Mouse (Mus musculus) forebrain, embryonic 12.5 days (tissue): Measurements from ENCODE around the gene Tktl2. TPM values are rescaled to one million over a fixed set of nuclear protein-coding genes. Genes with fewer than 3 reads are reported as not detected.

Source experiments
- ATAC-seq: fragments of 200-750 bp; cut with Nextera tagmentation; 2 replicates; pipeline ENCODE4 v1.8.0; 2017; ENCODE audit warnings: moderate TSS enrichment; ENCODE audit not compliant: low FRiP score
- H3K27ac ChIP-seq: fragments of 300-500 bp; sonication (generic); 2 replicates; pipeline ENCODE4 v1.5.1; 2016; ENCODE audit warnings: mild to moderate bottlenecking
- H3K27me3 ChIP-seq: fragments of 300-500 bp; sonication (generic); 2 replicates; pipeline ENCODE4 v1.6.1; 2016; ENCODE audit warnings: mild to moderate bottlenecking
- H3K36me3 ChIP-seq: fragments of 300-500 bp; sonication (generic); replicated peaks from 2 replicates; pipeline ENCODE4 v1.6.1; 2016; ENCODE audit warnings: mild to moderate bottlenecking
- H3K4me1 ChIP-seq: fragments of 300-500 bp; sonication (generic); 2 replicates; pipeline ENCODE4 v1.6.1; 2016
- H3K4me2 ChIP-seq: fragments of 300-500 bp; sonication (generic); 2 replicates; pipeline ENCODE4 v1.6.1; 2016; ENCODE audit warnings: mild to moderate bottlenecking, moderate library complexity
- H3K4me3 ChIP-seq: fragments of 300-500 bp; sonication (generic); replicated peaks from 2 replicates; pipeline ENCODE4 v1.5.1; 2016; ENCODE audit warnings: mild to moderate bottlenecking
- H3K9ac ChIP-seq: fragments of 300-500 bp; sonication (generic); 2 replicates; pipeline ENCODE4 v1.6.1; 2016; ENCODE audit warnings: mild to moderate bottlenecking
- H3K9me3 ChIP-seq: fragments of 300-500 bp; sonication (generic); 2 replicates; pipeline ENCODE4 v1.6.1; 2016
- WGBS: fragments of 180-500 bp; shearing (Covaris S2); methylation state at CpG from one replicate; pipeline ENCODE4 v1.1.7; 2016; 5-methylcytosine and 5-hydroxymethylcytosine counted together
- polyA plus RNA-seq: library from polyadenylated mRNA; unstranded; fragments of >200 nt; fragmentation: Nextera tagmentation; extraction: Ambion mirVana; gene quantifications from 2 replicates; pipeline ENCODE4 v1.2.1, GENCODE M21; 2016

The Tktl2 gene
- not detected in 2 replicates for polyA plus RNA-seq

DNA sequence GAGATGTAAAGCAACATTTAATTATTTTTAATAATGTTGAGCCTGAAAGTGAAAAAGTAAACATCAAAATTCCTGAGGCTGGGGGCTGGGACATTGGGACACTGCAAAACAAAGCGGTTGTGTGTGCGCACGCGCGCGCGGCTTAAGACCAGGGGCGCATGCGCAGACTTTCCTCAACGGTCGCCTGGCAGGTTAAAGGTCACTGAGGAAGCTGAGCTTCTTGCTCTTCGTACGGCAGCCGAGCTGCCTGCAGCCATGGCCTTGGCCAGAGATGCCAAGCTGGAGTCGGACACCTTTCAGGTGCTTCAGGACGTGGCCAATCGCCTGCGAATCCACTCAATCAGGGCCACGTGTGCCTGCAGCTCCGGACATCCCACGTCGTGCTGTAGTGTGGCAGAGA is at the start of gene Tktl2:
Gene Tktl2 (plus strand): TSS at position 220 of the 400 bp plus-strand sequence.
- Histone ChIP-seq H3K4me3 (no peak within 1 kb of the TSS), H3K9me3 (no peaks in the 10 kb centered on the region), H3K27ac (no peak within 1 kb of the TSS), H3K36me3 (no peaks in the 10 kb centered on the region), H3K9ac (no peak within 1 kb of the TSS), H3K4me1 (no peaks in the 10 kb centered on the region), H3K4me2 (no peak within 1 kb of the TSS), H3K27me3 (no peaks in the 10 kb centered on the region)
- no peak for ATAC-seq
- 94% methylated on average over 22 of the region's 22 CpGs for WGBS

GRCm38 (mm10) chr8:66469821-66470220 is 41.7 kb upstream of the Tktl2 start:
- no peak overlapping the region for H3K4me2 ChIP-seq
- WGBS: 84% methylated on average over 3 of the region's 3 CpGs

GRCm38 (mm10) chr8:66476880-66477279 is 34.7 kb upstream of the Tktl2 start:
- peaks cover 50% of the 10 kb centered on the region for H3K36me3 ChIP-seq
- ATAC-seq: no peak

More at GRCm38 (mm10) chr8:66469821-66470220, 41.7 kb upstream of the Tktl2 start:
- no peak overlapping the region for H3K9ac ChIP-seq
- no peaks in the 10 kb centered on the region for H3K4me1 ChIP-seq
- no peaks in the 10 kb centered on the region for H3K9me3 ChIP-seq
- H3K27ac ChIP-seq: no peak overlapping the region
- no peak overlapping the region for H3K4me3 ChIP-seq
- no peak for ATAC-seq
- H3K27me3 ChIP-seq: no peaks in the 10 kb centered on the region
- H3K36me3 ChIP-seq: 0 out of 2 replicates have a peak, but pooled peaks cover 3% of the 10 kb centered on the region

DNA sequence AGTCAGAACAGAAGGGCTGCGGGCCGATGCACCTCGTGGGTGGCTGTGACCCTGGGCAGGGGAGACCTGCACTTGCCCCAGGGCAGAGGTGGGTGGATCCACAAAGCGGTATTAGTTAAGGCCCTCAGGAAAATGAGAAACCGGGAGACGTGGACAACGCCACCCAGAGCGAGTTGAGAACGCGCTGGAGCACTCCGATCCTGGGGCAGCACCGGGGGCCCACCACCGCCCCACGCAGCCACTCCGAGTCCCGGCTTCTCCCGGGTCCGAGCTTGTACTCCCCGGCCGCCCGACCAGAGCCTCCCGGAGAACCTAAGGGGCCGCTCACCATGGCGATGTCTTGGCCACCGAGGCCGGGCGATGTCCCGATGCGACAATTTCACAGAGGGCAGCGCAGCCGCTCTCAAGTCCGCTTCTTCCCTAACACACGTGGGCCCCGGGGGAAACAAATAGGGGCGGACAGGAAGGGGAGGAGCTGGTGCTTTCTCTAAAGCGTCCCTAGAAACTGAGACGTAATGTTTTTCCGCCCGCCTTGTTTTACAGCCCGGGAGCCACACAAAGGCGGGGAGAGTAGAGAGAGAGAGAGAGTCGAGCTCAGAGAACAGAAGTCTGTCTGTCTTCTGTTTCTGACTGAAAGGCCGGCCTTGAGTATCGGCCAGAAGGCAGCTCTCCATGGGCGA is 25.3 kb upstream of the Tktl2 start, which contains the start of gene Tma16:
Gene Tma16 (minus strand): TSS at position 447 of the 680 bp plus-strand sequence.
- peak; percentile 96 for ATAC-seq
- Histone ChIP-seq H3K27ac (peak within 1 kb of the TSS; percentile 77), H3K4me3 (peak within 1 kb of the TSS; percentile 88), H3K4me1 (peaks cover 4% of the 10 kb centered on the region; the same call in 1 of the 2 replicates), H3K36me3 (peaks cover 18% of the 10 kb centered on the region), H3K9ac (peak within 1 kb of the TSS; percentile 77), H3K9me3 (no peaks in the 10 kb centered on the region), H3K4me2 (peak within 1 kb of the TSS; percentile 71), H3K27me3 (no peaks in the 10 kb centered on the region)
- under 1% methylated on average over 45 of the region's 45 CpGs for WGBS

More at GRCm38 (mm10) chr8:66476880-66477279, 34.7 kb upstream of the Tktl2 start:
- Histone ChIP-seq H3K4me3 (no peak overlapping the region), H3K27me3 (no peaks in the 10 kb centered on the region), H3K4me1 (no peaks in the 10 kb centered on the region), H3K9me3 (no peaks in the 10 kb centered on the region), H3K4me2 (no peak overlapping the region), H3K27ac (no peak overlapping the region), H3K9ac (no peak overlapping the region)
- WGBS: 95% methylated on average over 3 of the region's 3 CpGs

DNA sequence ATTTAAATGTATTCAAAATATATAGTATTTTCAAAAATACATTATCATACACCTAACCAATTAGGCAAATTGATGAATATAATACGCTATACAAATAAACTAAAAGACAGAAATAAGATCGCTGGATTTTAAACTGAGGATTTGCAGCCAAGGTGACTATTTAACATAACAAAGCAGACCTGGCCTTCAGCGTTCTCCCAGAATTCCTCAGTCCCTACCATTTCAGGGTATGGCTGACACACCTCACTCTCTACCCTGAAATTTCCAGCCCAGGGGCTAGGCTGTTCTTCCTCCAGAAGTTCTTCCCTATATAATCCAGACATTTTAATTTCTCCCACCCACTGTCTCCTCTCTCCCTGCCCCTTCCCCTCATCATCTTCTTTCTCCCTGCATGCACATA is 23.0 kb upstream of the Tktl2 start:
- Histone ChIP-seq H3K4me2 (no peak overlapping the region), H3K9ac (no peak overlapping the region), H3K9me3 (no peaks in the 10 kb centered on the region), H3K4me1 (peaks cover 4% of the 10 kb centered on the region; the same call in 1 of the 2 replicates), H3K4me3 (no peak overlapping the region), H3K27ac (no peak overlapping the region), H3K36me3 (no peaks in the 10 kb centered on the region), H3K27me3 (no peaks in the 10 kb centered on the region)
- ATAC-seq: no peak
- WGBS: 49% methylated on average over 3 of the region's 3 CpGs

GRCm38 (mm10) chr8:66490624-66491023 is 20.9 kb upstream of the Tktl2 start:
- Histone ChIP-seq H3K27ac (no peak overlapping the region), H3K4me3 (no peak overlapping the region), H3K4me1 (no peaks in the 10 kb centered on the region), H3K9ac (no peak overlapping the region), H3K4me2 (no peak overlapping the region), H3K36me3 (no peaks in the 10 kb centered on the region), H3K9me3 (no peaks in the 10 kb centered on the region), H3K27me3 (no peaks in the 10 kb centered on the region)
- ATAC-seq: no peak
- WGBS: 86% methylated on average over 4 of the region's 4 CpGs

- H3K27ac ChIP-seq: no peak overlapping the region
- H3K9me3 ChIP-seq: no peaks in the 10 kb centered on the region
- H3K4me1 ChIP-seq: no peaks in the 10 kb centered on the region
- H3K9ac ChIP-seq: no peak overlapping the region
- H3K4me3 ChIP-seq: no peak overlapping the region
- H3K27me3 ChIP-seq: no peaks in the 10 kb centered on the region
- no peaks in the 10 kb centered on the region for H3K36me3 ChIP-seq
- H3K4me2 ChIP-seq: no peak overlapping the region
- ATAC-seq: no peak
- WGBS: 74% methylated on average over 2 of the region's 2 CpGs
These were observed 17.1 kb upstream of the Tktl2 start for GRCm38 (mm10) chr8:66494496-66494895.

DNA sequence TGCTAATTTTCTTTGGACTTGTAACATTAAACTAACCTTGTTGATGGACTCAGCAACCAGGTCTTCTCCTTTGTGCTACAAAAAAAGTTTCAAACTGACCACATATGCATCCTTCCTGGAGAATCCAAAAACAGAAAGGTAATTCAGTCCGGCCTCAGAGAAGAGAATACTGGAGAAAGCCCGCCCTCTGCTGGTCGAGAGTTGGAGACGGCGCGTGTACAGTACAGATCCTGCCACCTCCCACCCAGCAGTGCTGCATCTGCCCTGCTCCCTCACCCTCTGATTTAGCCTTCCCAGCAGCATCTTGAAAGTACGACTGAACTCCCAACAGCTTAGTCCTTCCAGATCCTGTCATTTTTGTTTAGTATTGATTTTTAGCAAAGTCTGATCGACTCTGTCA is 15.8 kb upstream of the Tktl2 start:
- ATAC-seq: peak; percentile 86
- 6% methylated on average over 8 of the region's 8 CpGs for whole genome bisulfite sequencing

GRCm38 (mm10) chr8:66496998-66497577 is 14.5 kb upstream of the Tktl2 start:
- no peak overlapping the region for H3K4me2 ChIP-seq
- ATAC-seq: peak; percentile 48; the same call in 1 of the 2 replicates
- WGBS: 32% methylated on average over 4 of the region's 4 CpGs

More for the DNA sequence above, 15.8 kb upstream of the Tktl2 start:
- no peaks in the 10 kb centered on the region for H3K9me3 ChIP-seq
- H3K36me3 ChIP-seq: no peaks in the 10 kb centered on the region
- H3K27ac ChIP-seq: no peak overlapping the region
- no peaks in the 10 kb centered on the region for H3K4me1 ChIP-seq
- H3K4me3 ChIP-seq: no peak overlapping the region
- no peak overlapping the region for H3K9ac ChIP-seq
- H3K4me2 ChIP-seq: no peak overlapping the region
- H3K27me3 ChIP-seq: no peaks in the 10 kb centered on the region

DNA sequence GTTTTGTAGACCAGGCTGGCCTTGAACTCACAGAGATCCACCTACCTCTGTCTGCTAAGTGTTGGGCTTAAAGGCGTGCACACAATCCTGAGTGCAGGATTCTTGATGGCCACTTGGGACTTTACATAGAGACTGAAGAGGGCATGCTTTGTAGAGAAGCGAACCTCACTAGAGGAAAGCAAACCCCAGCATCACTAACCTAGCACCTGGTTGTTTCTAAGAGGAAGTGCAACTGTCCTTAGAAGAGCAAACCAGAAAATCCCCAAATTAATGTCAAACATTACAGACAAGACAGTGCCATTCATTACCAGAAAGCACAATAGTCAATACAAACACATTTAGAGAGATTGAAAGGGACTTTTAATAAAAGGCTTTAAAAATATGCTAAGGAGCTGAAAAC is 8.2 kb upstream of the Tktl2 start:
- Histone ChIP-seq H3K4me1 (no peaks in the 10 kb centered on the region), H3K4me2 (no peak overlapping the region)

More at GRCm38 (mm10) chr8:66496998-66497577, 14.5 kb upstream of the Tktl2 start:
- Histone ChIP-seq H3K27ac (no peak overlapping the region), H3K9me3 (no peaks in the 10 kb centered on the region), H3K4me3 (no peak overlapping the region), H3K36me3 (no peaks in the 10 kb centered on the region), H3K4me1 (no peaks in the 10 kb centered on the region), H3K27me3 (no peaks in the 10 kb centered on the region), H3K9ac (no peak overlapping the region)

GRCm38 (mm10) chr8:66519149-66519548 is 7.6 kb downstream of the Tktl2 start:
- WGBS: 85% methylated on average over 2 of the region's 2 CpGs

More for the DNA sequence above, 8.2 kb upstream of the Tktl2 start:
- Histone ChIP-seq H3K36me3 (no peaks in the 10 kb centered on the region), H3K4me3 (no peak overlapping the region), H3K27ac (no peak overlapping the region), H3K27me3 (no peaks in the 10 kb centered on the region), H3K9me3 (no peaks in the 10 kb centered on the region), H3K9ac (no peak overlapping the region)
- 83% methylated on average over 2 of the region's 2 CpGs for WGBS
- no peak for ATAC-seq

GRCm38 (mm10) chr8:66520576-66520975 is 9.0 kb downstream of the Tktl2 start:
- H3K27me3 ChIP-seq: no peaks in the 10 kb centered on the region
- H3K36me3 ChIP-seq: no peaks in the 10 kb centered on the region
- no peak overlapping the region for H3K4me3 ChIP-seq
- no peaks in the 10 kb centered on the region for H3K4me1 ChIP-seq
- no peaks in the 10 kb centered on the region for H3K9me3 ChIP-seq
- no peak overlapping the region for H3K4me2 ChIP-seq
- ATAC-seq: no peak
- no peak overlapping the region for H3K9ac ChIP-seq
- H3K27ac ChIP-seq: no peak overlapping the region

More at GRCm38 (mm10) chr8:66519149-66519548, 7.6 kb downstream of the Tktl2 start:
- Histone ChIP-seq H3K9ac (no peak overlapping the region), H3K27me3 (no peaks in the 10 kb centered on the region), H3K36me3 (no peaks in the 10 kb centered on the region), H3K4me2 (no peak overlapping the region), H3K9me3 (no peaks in the 10 kb centered on the region), H3K4me1 (no peaks in the 10 kb centered on the region), H3K4me3 (no peak overlapping the region), H3K27ac (no peak overlapping the region)
- no peak for ATAC-seq
